Mouse (Mus musculus) liver, postnatal 0 days (tissue): ENCODE measurements around the gene Cdk19. TPM values are rescaled to one million over a fixed set of nuclear protein-coding genes. Genes with fewer than 3 reads are reported as not detected.
A peak's percentile ranks its signal among the peaks of the same experiment; 100 is the strongest.
"Not testable (repeated sequence)": the region's sequence is repeated elsewhere in the genome, so short reads cannot be mapped to it uniquely, and the experiment has no call there.

Experiments
- ATAC-seq: fragments of 200-750 bp; cut with Nextera tagmentation; 2 replicates; pipeline ENCODE4 v1.8.0; 2017; ENCODE audit warnings: mild to moderate bottlenecking, moderate library complexity
- DNase-seq: peaks from one replicate; pipeline ENCODE4 v3.0.0-alpha.2; 2016
- H3K27ac ChIP-seq: fragments of 300-500 bp; sonication (generic); 2 replicates; pipeline ENCODE4 v1.5.1; 2014; ENCODE audit warnings: antibody characterized with exemption, moderate library complexity, mild to moderate bottlenecking, low read depth
- H3K27me3 ChIP-seq: fragments of 300-500 bp; sonication (generic); 2 replicates; pipeline ENCODE4 v1.6.1; 2014; ENCODE audit warnings: low read length, control low read depth, mixed read lengths; ENCODE audit not compliant: insufficient read depth
- H3K36me3 ChIP-seq: fragments of 300-500 bp; sonication (generic); replicated peaks from 2 replicates; pipeline ENCODE4 v1.6.1; 2014; ENCODE audit warnings: mild to moderate bottlenecking, control low read depth, low read length, moderate library complexity, mixed read lengths; ENCODE audit not compliant: insufficient read depth
- H3K4me1 ChIP-seq: fragments of 300-500 bp; sonication (generic); 2 replicates; pipeline ENCODE4 v1.6.1; 2014; ENCODE audit warnings: antibody characterized with exemption, mild to moderate bottlenecking, control low read depth; ENCODE audit not compliant: insufficient read depth
- H3K4me2 ChIP-seq: fragments of 300-500 bp; sonication (generic); 2 replicates; pipeline ENCODE4 v1.6.1; 2014; ENCODE audit warnings: low read depth, mild to moderate bottlenecking, low read length, moderate library complexity, mixed read lengths
- H3K4me3 ChIP-seq: fragments of 300-500 bp; sonication (generic); 2 replicates; pipeline ENCODE4 v1.5.1; 2014; ENCODE audit warnings: low read depth, low read length
- H3K9ac ChIP-seq: fragments of 300-500 bp; sonication (generic); replicated peaks from 2 replicates; pipeline ENCODE4 v1.6.1; 2014; ENCODE audit warnings: mild to moderate bottlenecking, moderate library complexity
- H3K9me3 ChIP-seq: fragments of 300-500 bp; sonication (generic); 2 replicates; pipeline ENCODE4 v1.6.1; 2016; ENCODE audit warnings: mild to moderate bottlenecking, control low read depth, low read length, mixed read lengths
- CTCF ChIP-seq: sonication (generic); IDR thresholded peaks from 2 replicates; pipeline ENCODE4 v1.5.1; 2016; ENCODE audit warnings: antibody characterized with exemption, low read depth
- EP300 ChIP-seq: IDR thresholded peaks from 2 replicates; pipeline ENCODE4 v1.6.1; 2016; ENCODE audit warnings: antibody characterized with exemption, low read depth, mild to moderate bottlenecking
- WGBS: fragments of 180-500 bp; shearing (Covaris S2); extraction: QIAGEN DNeasy Blood & Tissue Kit; methylation state at CpG from one replicate; pipeline ENCODE4 v1.1.7; 2014; ENCODE audit not compliant: insufficient replicate concordance; 5-methylcytosine and 5-hydroxymethylcytosine counted together
- polyA plus RNA-seq: library from polyadenylated mRNA; unstranded; fragments of >200 nt; fragmentation: Nextera tagmentation; extraction: Ambion mirVana; gene quantifications from 2 replicates; pipeline ENCODE4 v1.2.1, GENCODE M21; 2015

The Cdk19 gene
- polyA plus RNA-seq, 1 experiment from 2014 or later, result 2.8 TPM

DNA sequence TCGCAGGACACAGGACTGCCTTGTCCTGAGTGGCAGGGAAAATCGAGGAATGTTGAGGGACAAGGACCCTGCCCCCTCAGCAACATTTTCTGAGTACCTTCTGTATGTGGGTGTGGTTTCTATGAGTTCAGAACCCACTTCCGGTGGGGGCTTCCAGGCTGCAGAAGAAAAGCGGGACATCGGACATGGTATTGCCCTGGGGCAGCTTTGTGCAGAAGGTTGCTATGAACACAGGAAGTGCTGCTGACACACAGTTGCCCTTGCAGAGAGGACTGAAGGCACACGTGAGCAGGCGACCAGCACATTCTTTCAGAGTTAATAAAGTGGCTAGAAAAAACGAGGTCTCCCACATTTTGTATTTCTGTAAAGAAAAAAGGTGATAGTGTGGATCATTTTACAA, 188.2 kb downstream of the Cdk19 start:
- Histone ChIP-seq H3K27ac (no peak overlapping the region), H3K4me2 (no peak overlapping the region; the same call in 1 of the 2 replicates), H3K27me3 (no peaks in the 10 kb centered on the region), H3K36me3 (no peaks in the 10 kb centered on the region), H3K4me1 (peaks cover 17% of the 10 kb centered on the region), H3K9ac (no peak overlapping the region), H3K9me3 (no peaks in the 10 kb centered on the region), H3K4me3 (no peak overlapping the region)
- ATAC-seq, result no peak
- no peak for DNase-seq
- 20% methylated on average over 8 of the region's 8 CpGs for WGBS
- TF ChIP-seq CTCF, result no peak
- no peak for TF ChIP-seq EP300

GRCm38 (mm10) chr10:40528668-40529067, 189.3 kb downstream of the Cdk19 start:
- DNase-seq (no peak), ATAC-seq (no peak)
- Histone ChIP-seq H3K9ac (no peak overlapping the region), H3K9me3 (0 out of 2 replicates have a peak, but pooled peaks cover 3% of the 10 kb centered on the region), H3K27me3 (no peaks in the 10 kb centered on the region), H3K36me3 (no peaks in the 10 kb centered on the region), H3K27ac (no peak overlapping the region), H3K4me3 (no peak overlapping the region), H3K4me1 (peaks cover 9% of the 10 kb centered on the region), H3K4me2 (no peak overlapping the region)
- 81% methylated on average over 8 of the region's 10 CpGs for WGBS
- TF ChIP-seq EP300, result no peak

- Histone ChIP-seq H3K4me1 (peaks cover 7% of the 10 kb centered on the region), H3K27me3 (no peaks in the 10 kb centered on the region), H3K27ac (no peak overlapping the region), H3K4me2 (no peak overlapping the region), H3K9ac (no peak overlapping the region), H3K36me3 (no peaks in the 10 kb centered on the region), H3K9me3 (0 out of 2 replicates have a peak, but pooled peaks cover 3% of the 10 kb centered on the region), H3K4me3 (no peak overlapping the region)
- 34% methylated on average over 6 of the region's 6 CpGs for WGBS
- TF ChIP-seq CTCF (peak; percentile 76), EP300 (peak; percentile 21; the same call in 1 of the 2 replicates)
- DNase-seq (peak; percentile 64), ATAC-seq (peak; percentile 50; the same call in 1 of the 2 replicates)
Observed at GRCm38 (mm10) chr10:40529617-40530016, 190.3 kb downstream of the Cdk19 start.

- Histone ChIP-seq H3K36me3 (no peaks in the 10 kb centered on the region), H3K27ac (no peak overlapping the region), H3K27me3 (no peaks in the 10 kb centered on the region), H3K4me1 (peaks cover 7% of the 10 kb centered on the region), H3K4me2 (no peak overlapping the region), H3K4me3 (no peak overlapping the region), H3K9ac (no peak overlapping the region), H3K9me3 (0 out of 2 replicates have a peak, but pooled peaks cover 3% of the 10 kb centered on the region)
- TF ChIP-seq CTCF (no peak), EP300 (no peak)
- ATAC-seq, result no peak
- no peak for DNase-seq
- 62% methylated on average over 3 of the region's 3 CpGs for WGBS
Observed at GRCm38 (mm10) chr10:40530661-40531060, 191.3 kb downstream of the Cdk19 start.

- H3K4me2 ChIP-seq, ATAC-seq, H3K27ac ChIP-seq, DNase-seq, H3K27me3 ChIP-seq, H3K4me1 ChIP-seq, H3K36me3 ChIP-seq, H3K4me3 ChIP-seq, H3K9ac ChIP-seq, H3K9me3 ChIP-seq: not testable (repeated sequence)
- 89% methylated on average over 4 of the region's 4 CpGs for WGBS
Observed at GRCm38 (mm10) chr10:40532586-40532985, 193.2 kb downstream of the Cdk19 start.

Other genes with a start within 250 kb of the Cdk19 start
- 20.2 and 22.1 TPM in 2 replicates for gene Slc16a10, start 197.3 kb upstream of the Cdk19 start, polyA plus RNA-seq
- 23.7 and 24.1 TPM in 2 replicates for gene Rpf2, start 92.5 kb upstream of the Cdk19 start, polyA plus RNA-seq
- gene Gtf3c6, start 81.5 kb upstream of the Cdk19 start, polyA plus RNA-seq, result 23.7 and 28.3 TPM in 2 replicates
- gene Amd1, start 37.4 kb upstream of the Cdk19 start, polyA plus RNA-seq, result 25.5 and 29.1 TPM in 2 replicates
- not detected in 2 replicates for gene Slc22a16, start 230.8 kb downstream of the Cdk19 start, polyA plus RNA-seq